Mouse (Mus musculus) heart, adult 2 months (tissue): ENCODE measurements around the gene Taf13. TPM values are rescaled to one million over a fixed set of nuclear protein-coding genes. Genes with fewer than 3 reads are reported as not detected.
"Not testable (repeated sequence)": the region's sequence is repeated elsewhere in the genome, so short reads cannot be mapped to it uniquely, and the experiment has no call there.

Experiments used
- DNase-seq, 2 experiments: peaks; one replicate each; pipeline ENCODE4 v3.0.0; 2021
- H3K27ac ChIP-seq: fragments of 200-600 bp; 2 replicates; pipeline ENCODE4 v1.8.1; 2022
- H3K27me3 ChIP-seq: fragments of 200-500 bp; 2 replicates; pipeline ENCODE4 v1.6.1; 2012; ENCODE audit warnings: mild to moderate bottlenecking, low read length, inconsistent platforms, mixed read lengths; ENCODE audit not compliant: control insufficient read depth, insufficient read depth
- H3K36me3 ChIP-seq: fragments of 200-500 bp; 2 replicates; pipeline ENCODE4 v1.6.1; 2012; ENCODE audit warnings: low read length, inconsistent platforms; ENCODE audit not compliant: control insufficient read depth, insufficient read depth
- H3K4me1 ChIP-seq: fragments of 200-500 bp; 2 replicates; pipeline ENCODE4 v1.6.1; 2011; ENCODE audit warnings: low read length; ENCODE audit not compliant: control insufficient read depth, insufficient read depth
- H3K4me3 ChIP-seq: fragments of 200-600 bp; 2 replicates; pipeline ENCODE4 v1.8.1; 2022
- H3K79me2 ChIP-seq: fragments of 200-500 bp; replicated peaks from 2 replicates; pipeline ENCODE4 v1.6.1; 2012; ENCODE audit warnings: mild to moderate bottlenecking, inconsistent platforms, low read length, moderate library complexity, mixed read lengths; ENCODE audit not compliant: control insufficient read depth, insufficient read depth
- H3K9ac ChIP-seq: fragments of 200-500 bp; 2 replicates; pipeline ENCODE4 v1.6.1; 2012; ENCODE audit warnings: low read depth, mild to moderate bottlenecking, control low read depth, inconsistent platforms, low read length, mixed read lengths
- CTCF ChIP-seq: fragments of 200-600 bp; IDR thresholded peaks from 2 replicates; pipeline ENCODE4 v1.8.1; 2022; ENCODE audit warnings: antibody characterized with exemption, mild to moderate bottlenecking, moderate library complexity
- EP300 ChIP-seq: fragments of 200-500 bp; IDR thresholded peaks from 2 replicates; pipeline ENCODE4 v1.6.1; 2011; ENCODE audit warnings: low read depth, low read length, control low read depth; ENCODE audit not compliant: insufficient read depth
- POLR2A ChIP-seq: fragments of 200-500 bp; IDR thresholded peaks from 2 replicates; pipeline ENCODE4 v1.6.1; 2011; ENCODE audit warnings: mild to moderate bottlenecking, low read depth, low read length, control low read depth; ENCODE audit not compliant: insufficient read depth
- WGBS: fragments of 180-500 bp; shearing (Covaris S2); methylation state at CpG from one replicate; pipeline ENCODE4 v1.1.7; 2018; 5-methylcytosine and 5-hydroxymethylcytosine counted together
- intact Hi-C: fragments of 180-260 bp; cut with DNase I; formaldehyde crosslinking; loops from one replicate; pipeline ENCODE4 v1.15.1; 2025
- polyA plus RNA-seq: library from polyadenylated mRNA; depleted of rRNA; stranded (reverse); fragments of >200 nt; gene quantifications from 2 replicates; pipeline ENCODE4 v1.2.3, GENCODE M21; 2012
- total RNA-seq, 2 experiments: library from RNA; stranded (reverse); gene quantifications; 2 replicates each; pipeline ENCODE4 v1.2.3; 2021

Taf13 gene
- total and polyA plus RNA-seq, 3 experiments, result 4.5 to 14.4 (median 11.1) TPM

DNA sequence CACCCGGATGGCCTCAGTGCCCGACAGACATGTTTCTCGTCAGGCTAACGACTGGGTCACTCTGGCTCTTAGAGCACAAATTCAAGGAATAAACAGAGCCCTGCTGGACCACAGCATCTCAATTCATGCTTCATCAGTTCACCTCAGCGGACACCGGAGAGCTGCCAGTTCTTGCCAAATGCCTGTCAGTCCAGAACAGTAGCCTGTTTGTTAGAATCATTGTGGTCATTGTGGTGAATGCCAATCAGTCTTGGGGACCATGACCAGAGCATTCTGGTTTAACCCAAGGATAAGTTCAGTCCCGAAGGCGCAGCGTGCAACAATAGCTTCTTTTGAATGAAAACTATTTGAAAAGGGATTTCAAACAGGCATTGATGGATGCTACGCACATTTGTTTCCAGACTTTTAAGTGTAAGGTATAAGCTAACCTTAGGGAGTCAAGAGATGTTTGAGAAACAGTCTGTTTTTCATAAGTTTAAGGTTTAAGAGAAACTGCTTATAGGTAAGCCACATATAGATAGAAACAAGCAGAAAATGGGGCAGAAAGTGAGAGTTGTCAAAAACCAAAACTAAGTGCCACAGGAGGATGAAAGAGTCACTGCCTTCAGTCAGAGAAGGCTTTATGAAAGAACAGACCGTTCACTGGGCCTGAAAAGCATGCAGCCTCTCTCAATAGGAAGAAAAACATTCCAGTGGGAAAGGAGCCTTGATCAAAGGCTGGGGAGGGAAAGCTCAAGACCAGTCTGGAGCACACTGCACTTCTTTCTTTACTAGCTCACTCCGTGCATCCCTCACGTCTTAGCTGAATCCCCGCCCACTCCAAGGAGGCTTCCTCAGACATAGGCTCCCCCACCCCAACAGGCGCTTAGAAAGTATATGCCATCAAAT, 3.3 kb upstream of the Taf13 start:
- Histone ChIP-seq H3K4me3 (no peak overlapping the region), H3K79me2 (no peaks in the 10 kb centered on the region), H3K9ac (no peak overlapping the region), H3K27me3 (no peaks in the 10 kb centered on the region), H3K27ac (no peak overlapping the region), H3K4me1 (peaks cover 3% of the 10 kb centered on the region), H3K36me3 (no peaks in the 10 kb centered on the region)
- DNase-seq, result no peak
- intact Hi-C loops, result loop anchor here (10.0 kb wide), 2 partner anchors 267 to 347 kb away; partner anchors contain the start of gene Prpf38b
- no peak for TF ChIP-seq EP300
- TF ChIP-seq POLR2A, result no peak
- no peak for TF ChIP-seq CTCF
- 61% methylated on average over 15 of the region's 15 CpGs for WGBS

DNA sequence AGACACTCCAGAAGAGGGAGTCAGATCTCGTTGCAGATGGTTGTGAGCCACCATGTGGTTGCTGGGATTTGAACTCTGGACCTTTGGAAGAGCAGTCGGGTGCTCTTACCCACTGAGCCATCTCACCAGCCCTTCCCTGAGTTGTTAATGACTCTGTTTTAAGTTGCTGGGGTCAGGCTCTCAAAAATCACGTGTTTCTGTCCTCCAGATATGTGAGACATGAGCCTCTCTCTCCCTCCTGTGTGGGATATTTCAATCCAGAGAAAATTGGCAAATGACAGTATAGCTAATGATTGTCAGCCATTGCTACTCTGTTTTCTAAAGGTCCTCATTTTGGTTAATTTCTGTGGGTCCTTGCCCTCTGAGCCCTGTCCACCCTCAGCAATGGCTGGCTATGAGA, 1.9 kb upstream of the Taf13 start:
- not testable (repeated sequence) for DNase-seq, H3K27ac ChIP-seq, H3K9ac ChIP-seq, H3K4me1 ChIP-seq, H3K27me3 ChIP-seq, H3K36me3 ChIP-seq, H3K79me2 ChIP-seq, H3K4me3 ChIP-seq
- WGBS, result 42% methylated on average over 3 of the region's 3 CpGs
- intact Hi-C loops, result loop anchor here (2.0 to 10.0 kb wide), 4 partner anchors 21 to 345 kb away; partner anchors contain the start of genes Clcc1, Prpf38b and Wdr47

DNA sequence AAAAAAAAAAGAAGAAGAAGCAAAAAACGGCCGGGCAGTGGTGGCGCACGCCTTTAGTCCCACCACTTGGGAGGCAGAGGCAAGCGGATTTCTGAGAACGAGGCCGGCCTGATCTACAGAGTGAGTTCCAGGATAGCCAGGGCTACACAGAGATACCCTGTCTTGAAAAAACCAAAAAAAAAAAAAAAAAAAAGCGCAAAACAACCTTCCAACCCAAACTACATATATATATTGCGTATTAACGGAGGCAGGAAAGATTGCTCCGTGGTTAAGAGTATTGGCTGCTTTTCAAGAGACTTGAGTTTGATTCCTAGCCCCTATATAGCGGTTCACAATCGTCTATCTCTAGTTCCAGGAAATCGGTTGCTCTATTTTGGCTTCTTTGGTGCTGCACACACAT, 685 bp upstream of the Taf13 start:
- no peak for DNase-seq
- Histone ChIP-seq H3K27me3 (no peaks in the 10 kb centered on the region), H3K9ac (no peak overlapping the region), H3K79me2 (no peaks in the 10 kb centered on the region), H3K4me3 (peak overlapping the region; percentile 80), H3K36me3 (no peaks in the 10 kb centered on the region), H3K27ac (no peak overlapping the region; the same call in 1 of the 2 replicates), H3K4me1 (peaks cover 3% of the 10 kb centered on the region)
- intact Hi-C loops, result loop anchor here (1.0 to 2.0 kb wide), 3 partner anchors 8 to 82 kb away; partner anchors contain the start of genes Clcc1 and Wdr47
- 84% methylated on average over 14 of the region's 14 CpGs for WGBS
- no peak for TF ChIP-seq CTCF
- no peak for TF ChIP-seq POLR2A
- TF ChIP-seq EP300, result no peak

DNA sequence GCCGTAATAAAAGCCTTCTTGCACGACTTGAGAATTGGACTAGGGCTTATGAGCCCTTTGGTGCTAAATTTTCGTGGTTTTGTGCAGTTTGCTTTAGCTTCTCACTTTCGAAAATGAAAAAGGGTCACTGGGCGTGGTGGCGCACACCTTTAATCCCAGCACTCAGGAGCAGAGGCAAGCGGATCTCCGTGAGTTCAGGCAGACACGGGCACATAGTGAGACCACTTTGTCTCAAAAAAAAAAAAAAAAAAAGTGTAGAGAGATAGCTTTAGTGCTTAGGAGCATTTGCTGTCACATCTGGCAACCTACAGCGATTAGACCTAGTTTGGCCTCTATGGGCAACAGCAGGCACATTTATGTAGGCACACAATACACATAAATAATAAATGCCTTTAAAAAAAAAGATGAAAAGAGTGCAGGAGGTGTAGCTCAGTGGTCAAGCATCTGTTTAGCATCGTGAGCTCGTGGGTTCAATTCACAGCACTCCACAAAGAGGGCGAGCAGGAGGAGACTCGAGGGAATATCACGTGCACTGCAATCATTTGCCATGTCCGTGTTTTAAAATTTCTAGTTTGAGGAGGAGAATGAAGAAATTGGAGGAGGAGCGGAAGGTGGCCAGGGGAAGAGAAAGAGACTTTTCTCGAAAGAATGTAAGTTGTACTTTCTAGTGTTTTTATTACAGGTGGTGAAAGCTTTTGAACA, 962 bp downstream of the Taf13 start:
- Histone ChIP-seq H3K4me3 (peak overlapping the region; percentile 80), H3K9ac (peak overlapping the region; percentile 89), H3K27me3 (no peaks in the 10 kb centered on the region), H3K27ac (peak overlapping the region; percentile 90; the same call in 1 of the 2 replicates), H3K79me2 (no peaks in the 10 kb centered on the region), H3K36me3 (no peaks in the 10 kb centered on the region), H3K4me1 (peaks cover 3% of the 10 kb centered on the region)
- no peak for DNase-seq
- intact Hi-C loops, result no loop called here
- TF ChIP-seq EP300 (no peak), POLR2A (no peak), CTCF (no peak)
- WGBS, result 41% methylated on average over 18 of the region's 18 CpGs

DNA sequence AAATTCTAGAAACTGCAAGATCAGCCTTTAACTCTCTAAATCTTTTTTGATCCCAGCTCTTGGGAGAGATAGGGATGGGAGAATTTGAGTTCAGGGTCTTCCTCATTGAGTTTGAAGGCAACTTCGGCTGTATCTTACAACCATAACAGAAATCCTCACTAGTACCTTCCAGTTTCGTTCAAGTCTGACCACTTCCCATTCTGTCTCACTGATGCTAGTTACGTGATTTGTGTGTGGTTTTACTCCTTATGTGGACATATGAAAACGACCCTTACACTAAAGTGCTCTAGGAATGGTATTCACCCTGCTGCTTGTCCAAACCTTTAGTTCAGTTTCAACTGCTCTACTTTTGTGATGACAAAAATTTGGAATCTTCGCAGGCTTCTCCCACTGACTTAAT, 2.5 kb downstream of the Taf13 start:
- Histone ChIP-seq H3K4me1 (peaks cover 3% of the 10 kb centered on the region), H3K79me2 (no peaks in the 10 kb centered on the region), H3K27me3 (no peaks in the 10 kb centered on the region), H3K27ac (no peak overlapping the region), H3K9ac (no peak overlapping the region), H3K4me3 (no peak overlapping the region), H3K36me3 (no peaks in the 10 kb centered on the region)
- no peak for TF ChIP-seq EP300
- no peak for TF ChIP-seq POLR2A
- no peak for TF ChIP-seq CTCF
- no peak for DNase-seq
- intact Hi-C loops, result no loop called here
- 83% methylated on average over 5 of the region's 5 CpGs for WGBS

DNA sequence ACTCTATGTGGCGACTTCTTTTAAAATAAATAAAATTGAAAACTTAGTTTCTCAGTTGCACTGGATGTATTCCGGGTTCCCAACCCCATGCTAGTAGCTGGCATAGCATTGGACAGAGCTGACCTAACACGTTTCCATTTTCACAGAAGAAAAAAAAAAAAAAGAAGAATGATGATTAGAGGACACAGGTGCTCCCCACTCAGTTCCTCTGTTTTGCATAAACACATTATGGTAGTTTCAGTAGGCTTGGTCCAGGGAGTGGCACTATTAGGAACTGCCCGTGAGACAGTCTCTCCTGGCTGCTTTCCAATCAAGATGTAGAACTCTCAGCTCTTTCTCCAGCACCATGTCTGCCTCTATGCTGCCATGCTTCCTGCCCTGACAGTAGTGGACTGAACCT, 13.1 kb downstream of the Taf13 start:
- TF ChIP-seq POLR2A, result no peak
- TF ChIP-seq CTCF, result no peak
- no peak for TF ChIP-seq EP300
- Histone ChIP-seq H3K27me3 (no peaks in the 10 kb centered on the region), H3K79me2 (no peaks in the 10 kb centered on the region), H3K27ac (no peak overlapping the region), H3K9ac (no peak overlapping the region), H3K4me3 (no peak overlapping the region), H3K4me1 (no peaks in the 10 kb centered on the region), H3K36me3 (no peaks in the 10 kb centered on the region)
- no peak for DNase-seq
- intact Hi-C loops, result no loop called here
- WGBS, result 69% methylated on average over 4 of the region's 4 CpGs
